In the genomic region with DNA sequence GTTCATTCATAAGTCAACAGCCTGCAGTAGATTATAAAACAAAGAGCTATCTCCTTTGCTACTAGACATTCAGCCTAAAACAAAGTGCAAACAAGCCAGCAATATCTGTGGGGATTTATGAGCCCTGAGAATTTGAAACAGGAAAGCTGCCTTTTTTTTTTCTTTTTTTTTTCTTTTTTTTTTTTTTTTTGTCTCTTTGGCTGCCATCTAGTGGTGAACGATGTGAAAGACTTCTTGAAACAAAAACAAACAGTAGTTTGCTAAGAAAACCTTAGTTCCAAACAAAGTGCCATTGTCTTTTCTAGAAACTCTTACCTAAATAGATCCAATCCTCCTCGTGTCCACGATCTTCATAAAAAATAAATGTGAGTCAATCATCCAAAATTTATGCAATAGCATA, we compare ENCODE assay signal across 17 mouse cellular contexts.
DNase-seq lines count a peak whose midpoint lies in the region; ATAC-seq and TF ChIP-seq lines count a peak whose summit lies in the region.
"Had no signal": no experiment of that assay in that cellular context is flagged by ENCODE, and none has a peak within 500 bp of the region (broad histone marks: within the 10 kb centered on the region; RNA-seq: fewer than 3 reads in every experiment).

No protein-coding gene starts in this region.

- 8% methylated on average over 3 of the region's 3 CpGs for WGBS in cerebellum, adult 2 months
- 12% methylated on average over 3 of the region's 3 CpGs for WGBS in hindbrain, embryonic 11.5 days
- WGBS in hindbrain, embryonic 10.5 days, result 15% methylated on average over 3 of the region's 3 CpGs
- WGBS in lung, postnatal 0 days, result 3% methylated on average over 3 of the region's 3 CpGs

- TF ChIP-seq EP300 in lung, postnatal 0 days (IDR thresholded peaks at IDR 0.05), result no peak

- H3K4me1 ChIP-seq in cerebellum, adult 2 months (ENCODE audit: control insufficient read depth, insufficient read depth, low read length), result no peaks in the 10 kb centered on the region
- no peaks in the 10 kb centered on the region for H3K4me1 ChIP-seq in hindbrain, embryonic 11.5 days (replicated peaks; ENCODE audit: control insufficient read depth, insufficient read depth, low read length)
- no peaks in the 10 kb centered on the region for H3K4me1 ChIP-seq in hindbrain, embryonic 10.5 days (replicated peaks)
- H3K4me1 ChIP-seq in lung, postnatal 0 days (ENCODE audit: insufficient read depth, low read depth, low read length), result no peaks in the 10 kb centered on the region
- H3K4me1 ChIP-seq: liver, embryonic 13.5 days; neural tube, embryonic 13.5 days; stomach, embryonic 15.5 days had no signal

- H3K27me3 ChIP-seq in cerebellum, adult 2 months (ENCODE audit: control insufficient read depth, insufficient read depth, low read length), result no peaks in the 10 kb centered on the region
- H3K27me3 ChIP-seq in hindbrain, embryonic 11.5 days (ENCODE audit: control insufficient read depth, insufficient read depth, low read length), result no peaks in the 10 kb centered on the region
- H3K27me3 ChIP-seq in hindbrain, embryonic 10.5 days (ENCODE audit: insufficient read depth, poor library complexity, severe bottlenecking), result no peaks in the 10 kb centered on the region
- H3K27me3 ChIP-seq in lung, postnatal 0 days (replicated peaks; ENCODE audit: insufficient read depth, low read length), result no peaks in the 10 kb centered on the region
- H3K27me3 ChIP-seq: liver, embryonic 13.5 days; neural tube, embryonic 13.5 days; stomach, embryonic 15.5 days had no signal

- no peak for ATAC-seq in hindbrain, embryonic 11.5 days (ENCODE audit: low FRiP score)
- no peak for ATAC-seq in lung, postnatal 0 days
- ATAC-seq: activated CD4-positive, CD25-positive, alpha-beta regulatory T cell, adult 4 months had no signal

- no peak overlapping the region for H3K9ac ChIP-seq in hindbrain, embryonic 11.5 days (ENCODE audit: low read depth, low read length)
- no peak overlapping the region for H3K9ac ChIP-seq in lung, postnatal 0 days (replicated peaks; ENCODE audit: low read depth)
- H3K9ac ChIP-seq: liver, embryonic 13.5 days; neural tube, embryonic 13.5 days; stomach, embryonic 15.5 days had no signal

- H3K4me3 ChIP-seq in cerebellum, adult 2 months (replicated peaks; ENCODE audit: insufficient read depth, low read depth, low read length), result no peak overlapping the region
- H3K4me3 ChIP-seq in hindbrain, embryonic 11.5 days (ENCODE audit: low read depth, low read length), result no peak overlapping the region
- no peak overlapping the region for H3K4me3 ChIP-seq in hindbrain, embryonic 10.5 days
- H3K4me3 ChIP-seq in lung, postnatal 0 days (ENCODE audit: low read depth, low read length), result no peak overlapping the region
- H3K4me3 ChIP-seq: liver, embryonic 13.5 days; neural tube, embryonic 13.5 days; stomach, embryonic 15.5 days had no signal

- TF ChIP-seq POLR2A in cerebellum, adult 2 months (IDR thresholded peaks at IDR 0.05; ENCODE audit: borderline replicate concordance, insufficient read depth, low read length), result no peak

- peak; percentile 29; the same call in 1 of the 2 replicates for TF ChIP-seq CTCF in cerebellum, adult 2 months (IDR thresholded peaks at IDR 0.05; ENCODE audit: borderline replicate concordance, insufficient read depth, low read depth, low read length)
- TF ChIP-seq CTCF in lung, postnatal 0 days (IDR thresholded peaks at IDR 0.05), result peak; percentile 36

- no peak for DNase-seq in cerebellum, adult 2 months
- DNase-seq in cerebellum, adult 8-10 months, result no peak
- DNase-seq in hindbrain, embryonic 11.5 days (ENCODE audit: low spot score), result peak; percentile 13
- DNase-seq in hindbrain, embryonic 10.5 days (ENCODE audit: low spot score), result no peak
- DNase-seq in lung, postnatal 0 days (ENCODE audit: low spot score), result no peak
- DNase-seq in lung, postnatal 25 days (ENCODE audit: low spot score), result no peak
- peak; percentile 34 for DNase-seq in retina, embryonic 14.5 days (ENCODE audit: low spot score)
- DNase-seq in ovary, postnatal 10 days (ENCODE audit: low spot score), result no peak
- DNase-seq: cerebellum, adult 11 months; kidney, adult 8-10 months; liver, embryonic 13.5 days; thymus, postnatal 4 days had no signal

- no peaks in the 10 kb centered on the region for H3K9me3 ChIP-seq in hindbrain, embryonic 11.5 days (ENCODE audit: control insufficient read depth, low read length)
- H3K9me3 ChIP-seq in hindbrain, embryonic 10.5 days, result no peaks in the 10 kb centered on the region
- no peaks in the 10 kb centered on the region for H3K9me3 ChIP-seq in lung, postnatal 0 days (ENCODE audit: low read length)
- H3K9me3 ChIP-seq: G1E; liver, embryonic 13.5 days; neural tube, embryonic 13.5 days; stomach, embryonic 15.5 days had no signal

- H3K27ac ChIP-seq in cerebellum, adult 2 months (ENCODE audit: insufficient read depth, low read length), result no peak overlapping the region
- H3K27ac ChIP-seq in hindbrain, embryonic 11.5 days (ENCODE audit: low read depth, low read length), result no peak overlapping the region
- H3K27ac ChIP-seq in hindbrain, embryonic 10.5 days, result no peak overlapping the region
- no peak overlapping the region for H3K27ac ChIP-seq in lung, postnatal 0 days (ENCODE audit: low read length)
- H3K27ac ChIP-seq: liver, embryonic 13.5 days; macrophage; neural tube, embryonic 13.5 days; stomach, embryonic 15.5 days had no signal

- no peak overlapping the region for H3K4me2 ChIP-seq in hindbrain, embryonic 11.5 days (replicated peaks; ENCODE audit: low read depth, low read length)
- no peak overlapping the region for H3K4me2 ChIP-seq in lung, postnatal 0 days (replicated peaks; ENCODE audit: low read depth, low read length)
- H3K4me2 ChIP-seq: liver, embryonic 13.5 days; neural tube, embryonic 13.5 days; stomach, embryonic 15.5 days had no signal

- H3K36me3 ChIP-seq in hindbrain, embryonic 11.5 days (ENCODE audit: control insufficient read depth, insufficient read depth, low read length), result no peaks in the 10 kb centered on the region
- H3K36me3 ChIP-seq in hindbrain, embryonic 10.5 days, result no peaks in the 10 kb centered on the region
- H3K36me3 ChIP-seq in lung, postnatal 0 days (ENCODE audit: insufficient read depth, low read length), result no peaks in the 10 kb centered on the region
- H3K36me3 ChIP-seq: G1E; liver, embryonic 13.5 days; neural tube, embryonic 13.5 days; stomach, embryonic 15.5 days had no signal

Comparison
In these comparisons a context has a peak if more than half of its experiments do, and no peak if none do; other contexts are left out.
1. DNase-seq: peak in hindbrain, embryonic 11.5 days (single experiment) and retina, embryonic 14.5 days (single experiment); none in cerebellum, adult 2 months (0 of 2), cerebellum, adult 8-10 months (single experiment), hindbrain, embryonic 10.5 days (single experiment), lung, postnatal 0 days (single experiment), lung, postnatal 25 days (single experiment) and ovary, postnatal 10 days (single experiment).